Mouse (Mus musculus) kidney, postnatal 36 days (tissue): Measurements from ENCODE around the gene Myh10.
A peak's percentile ranks its signal among the peaks of the same experiment; 100 is the strongest.

ENCODE experiments used
- DNase-seq, 2 experiments: peaks; one replicate each; pipeline ENCODE4 v3.0.0; 2021 to 2022; ENCODE audit warnings: mixed read lengths in 2 of 2

The Myh10 gene

GRCm38 (mm10) chr11:68691321-68692009 is at the start of gene Myh10:
Gene Myh10, plus strand, starts transcription at chr11:68691559.
- peak; percentile 100 for DNase-seq

- DNase-seq: peak in 1 of 2 experiments; percentile 38
These were observed 46.6 kb upstream of the Myh10 start for GRCm38 (mm10) chr11:68644781-68645180.

DNA sequence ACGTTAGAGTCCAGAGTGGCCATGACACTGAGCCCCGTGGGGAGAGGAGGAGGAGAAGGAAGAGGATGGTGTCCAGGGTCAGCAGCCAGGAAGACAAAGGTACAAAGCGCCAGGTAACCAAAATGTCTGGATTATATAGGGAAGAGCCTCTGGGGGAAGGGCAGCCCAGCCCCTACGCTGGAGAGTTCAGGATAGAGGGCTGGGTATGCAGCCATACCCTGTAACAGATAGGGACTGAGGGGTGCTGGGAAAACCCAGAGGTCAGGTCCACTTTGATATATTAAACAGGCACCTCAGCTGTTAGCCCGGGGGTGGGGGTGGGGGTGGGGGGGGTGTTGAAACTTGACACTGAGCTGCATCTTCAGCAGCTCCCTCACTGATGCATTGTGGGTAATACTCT is 43.6 kb upstream of the Myh10 start:
- no peak for DNase-seq

DNA sequence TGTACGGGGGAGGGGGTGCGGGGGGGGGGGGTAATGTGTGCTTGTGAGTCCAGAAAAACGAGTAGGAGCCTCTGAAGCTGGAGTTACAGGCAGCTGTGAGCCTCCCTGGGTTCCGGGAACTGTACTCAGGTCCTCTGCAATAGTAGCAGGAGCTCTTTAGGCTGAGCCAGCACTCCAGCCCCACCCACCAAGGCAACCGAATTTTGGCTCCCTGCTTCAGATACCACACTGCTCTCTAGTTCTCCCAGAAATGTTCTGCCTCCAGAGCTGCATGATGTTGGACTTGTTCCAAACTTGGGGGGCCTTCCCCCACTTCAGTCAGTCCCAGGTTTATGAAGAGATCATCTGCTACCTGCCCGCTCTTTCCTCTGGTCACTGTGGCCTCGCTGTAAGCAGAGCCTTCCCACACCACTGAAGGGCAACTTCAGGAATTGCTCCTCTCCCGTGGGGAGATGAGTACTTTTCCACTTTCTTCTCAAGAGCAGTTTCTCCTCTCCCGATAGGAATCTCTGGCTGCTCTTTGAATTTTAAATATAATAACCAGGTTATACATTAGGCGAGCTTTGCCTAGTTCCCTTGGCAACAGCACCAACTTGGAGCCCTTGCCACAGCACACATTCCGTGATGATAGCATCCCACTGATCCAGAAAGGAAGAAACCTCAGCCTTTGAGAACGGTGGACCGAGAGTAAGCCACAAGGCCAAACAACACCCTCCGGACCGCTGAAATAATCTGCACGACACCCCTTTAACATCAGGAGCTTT is 42.8 kb upstream of the Myh10 start:
- no peak for DNase-seq

GRCm38 (mm10) chr11:68651518-68651917 is 39.8 kb upstream of the Myh10 start:
- DNase-seq: no peak

DNA sequence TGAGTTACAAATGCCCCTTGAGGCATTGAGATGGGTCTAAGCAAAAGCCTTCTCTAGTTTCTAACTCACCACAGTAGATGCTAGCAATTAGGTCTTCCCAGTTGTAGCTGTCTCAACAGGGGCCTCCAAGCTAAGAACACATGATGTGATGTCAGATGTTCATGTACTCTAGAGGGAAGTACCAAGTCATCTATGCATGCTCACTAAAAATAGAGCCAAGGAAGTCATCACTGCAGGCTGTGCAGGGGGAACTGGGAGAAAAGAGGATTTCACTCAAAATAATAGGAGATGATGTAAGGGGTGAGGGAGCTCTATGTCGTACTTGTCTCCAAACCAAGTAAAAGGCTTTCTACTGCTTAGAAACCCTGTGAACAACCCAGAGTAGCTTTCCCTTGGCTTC is 35.8 kb upstream of the Myh10 start:
- DNase-seq: no peak

DNA sequence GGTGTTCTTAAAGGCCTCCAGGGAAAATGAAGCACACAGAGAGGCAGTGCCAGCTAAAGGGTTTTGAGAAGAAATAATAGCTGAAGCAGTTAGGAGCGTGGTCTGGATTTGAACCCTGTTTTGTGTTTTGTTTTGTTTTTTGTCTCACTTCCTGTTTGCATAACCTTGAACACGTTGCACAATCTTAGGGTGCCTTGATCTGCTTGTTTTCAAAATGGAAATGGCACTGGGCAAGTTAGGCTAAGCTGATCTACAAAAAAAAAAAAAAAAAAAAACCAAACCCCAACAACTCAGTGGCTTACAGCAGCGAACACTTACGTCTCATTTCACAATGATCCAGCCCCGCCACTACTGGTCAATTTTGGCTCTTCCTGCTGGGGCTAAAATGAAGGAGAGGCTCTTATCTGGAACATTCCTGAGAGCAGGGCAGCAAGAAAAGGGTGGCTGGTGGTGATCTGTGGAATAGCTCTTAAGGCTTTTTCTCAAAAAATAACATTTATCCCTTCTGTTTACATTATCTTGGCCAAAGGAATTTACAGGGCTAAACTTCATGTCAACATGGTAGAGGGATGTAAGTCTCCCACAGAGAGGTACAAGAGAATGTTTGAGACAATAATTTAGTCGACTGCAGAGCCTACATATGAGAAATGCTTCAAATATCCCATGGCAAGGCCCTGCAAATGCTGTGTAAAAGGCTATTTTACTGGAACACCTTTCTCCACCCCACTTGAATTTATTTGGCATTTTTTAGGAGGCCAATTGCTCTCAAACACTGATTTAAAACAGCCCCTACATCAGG is 34.3 kb upstream of the Myh10 start:
- DNase-seq: no peak

GRCm38 (mm10) chr11:68657811-68658210 is 33.5 kb upstream of the Myh10 start:
- peak in 1 of 2 experiments; percentile 62 for DNase-seq

GRCm38 (mm10) chr11:68665331-68665730 is 26.0 kb upstream of the Myh10 start:
- DNase-seq: no peak

- DNase-seq: no peak
These were observed 25.1 kb upstream of the Myh10 start for GRCm38 (mm10) chr11:68666210-68666609.

GRCm38 (mm10) chr11:68672270-68672970 is 18.9 kb upstream of the Myh10 start:
- no peak for DNase-seq

DNA sequence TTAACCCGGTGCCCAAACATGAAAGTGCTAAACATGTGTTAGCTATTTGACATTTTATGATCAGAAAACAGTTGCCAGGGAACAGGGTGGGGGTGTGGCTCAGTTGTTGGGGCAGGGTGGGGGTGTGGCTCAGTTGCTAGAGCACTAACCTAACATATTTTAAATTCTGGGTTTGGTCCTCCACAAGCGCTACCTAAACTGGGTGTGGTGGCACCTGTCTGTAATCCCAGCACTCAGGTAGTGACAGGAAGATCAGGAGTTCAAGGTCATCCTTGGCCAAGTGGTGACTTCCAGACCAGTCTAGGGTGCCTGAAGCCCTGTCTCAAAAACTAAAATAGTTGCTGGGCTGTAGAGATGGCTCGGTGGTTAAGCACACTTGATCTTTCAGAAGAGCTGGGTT is 17.3 kb upstream of the Myh10 start:
- DNase-seq: no peak

DNA sequence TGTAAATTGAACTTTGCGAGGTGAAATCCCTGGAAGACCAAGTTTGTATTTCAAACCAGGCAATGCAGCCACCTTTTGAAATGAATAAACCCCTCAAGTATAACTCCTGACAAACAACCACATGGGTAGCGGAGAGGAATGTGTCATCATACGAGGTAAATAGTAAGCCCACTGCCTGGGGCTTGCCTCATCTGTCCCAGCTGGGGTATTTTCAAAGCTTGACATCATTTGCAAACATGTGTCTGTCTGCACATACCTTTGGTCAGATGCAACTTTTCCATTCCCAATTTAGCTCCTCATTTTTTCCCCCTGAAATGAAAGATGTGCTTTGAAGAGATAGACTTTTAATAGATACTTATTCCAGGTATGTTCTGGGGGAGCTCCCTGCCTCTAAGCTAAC is 16.7 kb upstream of the Myh10 start:
- no peak for DNase-seq

DNA sequence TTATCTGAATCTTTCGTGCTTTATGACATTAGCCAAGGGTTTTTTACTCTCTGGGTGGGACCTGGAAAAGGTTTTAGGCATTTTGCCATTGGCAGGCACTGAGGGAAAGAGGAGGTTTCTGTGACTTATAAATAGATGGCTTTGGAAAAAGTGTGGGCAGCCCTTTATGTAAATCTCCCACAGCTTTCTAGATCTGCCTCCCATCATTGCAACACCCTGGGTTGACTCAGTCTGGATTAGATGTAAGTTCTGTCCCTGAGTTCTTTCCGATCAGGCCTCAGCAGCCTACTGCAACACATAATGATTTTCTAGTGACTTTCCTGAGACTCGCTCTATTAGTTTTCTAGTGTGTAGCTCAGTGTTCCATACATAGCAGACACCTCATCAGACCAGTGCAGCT is 16.1 kb upstream of the Myh10 start:
- DNase-seq: no peak

GRCm38 (mm10) chr11:68681254-68681839 is 10.0 kb upstream of the Myh10 start:
- no peak for DNase-seq

GRCm38 (mm10) chr11:68682136-68682806 is 9.1 kb upstream of the Myh10 start:
- DNase-seq: no peak

- DNase-seq: no peak
These were observed 5.4 kb upstream of the Myh10 start for GRCm38 (mm10) chr11:68686001-68686400.

DNA sequence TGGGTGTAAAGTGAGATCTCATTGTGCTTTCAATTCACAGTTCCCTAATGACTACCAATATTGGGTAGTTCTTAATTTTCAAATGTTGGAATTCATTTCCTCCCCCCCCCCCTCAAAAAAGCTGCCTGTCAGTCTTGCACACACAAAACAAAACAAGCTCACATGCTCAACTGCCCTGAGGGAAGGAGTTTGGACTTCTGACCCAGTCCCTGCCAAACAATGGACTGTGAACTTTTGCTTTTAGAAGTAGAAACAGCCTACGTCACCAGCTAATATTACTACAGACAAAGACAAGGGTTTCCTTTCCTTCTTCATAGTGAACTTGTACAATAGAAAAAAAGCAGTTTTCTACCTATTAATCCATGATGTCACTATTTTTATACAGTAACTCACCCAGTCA is 2.1 kb upstream of the Myh10 start:
- peak; percentile 56 to 75 for DNase-seq

GRCm38 (mm10) chr11:68690465-68690864 is 894 bp upstream of the Myh10 start:
- no peak for DNase-seq

- DNase-seq: peak in 1 of 2 experiments; percentile 37
These were observed 792 bp downstream of the Myh10 start for GRCm38 (mm10) chr11:68692010-68692692.
